Mouse (Mus musculus): ENCODE data around the gene Tmprss3.
A peak's percentile ranks its signal among the peaks of the same experiment; 100 is the strongest.

The Tmprss3 gene

DNA sequence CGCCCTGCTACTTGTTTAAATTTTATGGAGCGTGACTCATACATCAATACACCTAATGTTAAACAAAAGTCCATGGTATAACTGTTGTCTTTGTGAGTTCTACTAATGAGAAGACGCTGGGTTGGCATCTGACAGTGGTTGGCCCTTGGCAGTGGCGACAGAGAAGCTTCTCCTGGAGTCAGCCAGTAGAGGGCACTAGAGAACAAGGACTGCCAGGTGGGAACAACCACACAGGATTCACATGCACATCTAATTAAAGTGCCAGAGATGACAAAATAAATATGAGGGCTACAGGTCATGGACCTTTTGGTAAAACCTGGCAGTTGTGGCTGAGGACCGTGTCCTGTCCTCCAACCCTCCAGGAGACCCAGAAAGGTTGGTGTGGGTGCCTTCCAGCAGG lies 60.4 kb downstream of the Tmprss3 start:
- DNase-seq (ENCODE audit: low spot score in 2 of 2), result peak; percentile 64 to 69

- no peak for DNase-seq (ENCODE audit: low spot score in 2 of 2)
Measured at GRCm38 (mm10) chr17:31136821-31137220, 62.0 kb downstream of the Tmprss3 start.

- DNase-seq (ENCODE audit: low spot score in 2 of 2), result no peak
Measured at GRCm38 (mm10) chr17:31136291-31136690, 62.5 kb downstream of the Tmprss3 start.

DNA sequence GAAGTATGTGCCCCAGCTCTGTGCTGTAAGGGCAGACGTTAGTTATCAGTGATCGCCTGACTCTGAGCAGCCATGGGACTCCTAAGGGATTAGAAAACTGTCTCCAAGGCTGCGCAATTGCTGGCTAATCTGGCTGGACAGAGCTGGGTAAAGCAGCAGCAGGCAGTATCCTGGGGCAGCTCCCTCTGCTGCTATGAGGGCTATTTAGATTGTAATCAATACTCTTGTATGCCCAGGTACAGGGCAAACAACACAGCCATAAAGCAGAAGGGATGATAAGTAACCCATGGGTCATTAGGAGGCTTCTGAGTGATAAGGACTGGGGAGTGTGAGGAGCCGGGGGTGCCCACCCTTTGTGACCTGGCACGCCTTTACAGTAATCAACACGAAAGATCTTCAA lies 63.9 kb downstream of the Tmprss3 start:
- no peak for DNase-seq (ENCODE audit: low spot score in 2 of 2)

DNA sequence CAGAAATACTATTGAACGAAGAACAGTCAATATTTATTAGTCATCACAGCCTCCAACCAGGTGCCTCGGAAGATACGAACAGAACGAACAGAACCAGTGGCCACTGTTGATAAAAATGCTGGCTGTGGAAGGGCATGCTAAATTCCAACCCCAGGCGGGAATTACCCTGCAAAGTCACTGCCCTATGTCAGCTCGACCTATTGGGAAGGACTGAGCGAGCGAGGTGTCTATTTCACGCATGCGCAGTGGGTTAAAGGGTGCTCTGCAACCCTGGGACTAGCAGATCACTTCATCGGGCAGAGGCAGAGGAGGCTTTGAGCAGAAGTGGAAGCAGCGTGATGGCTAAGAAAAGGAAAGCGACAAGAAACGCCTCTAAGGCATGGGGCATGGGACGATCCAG lies 65.0 kb downstream of the Tmprss3 start:
- DNase-seq (ENCODE audit: low spot score in 2 of 2), result no peak

DNA sequence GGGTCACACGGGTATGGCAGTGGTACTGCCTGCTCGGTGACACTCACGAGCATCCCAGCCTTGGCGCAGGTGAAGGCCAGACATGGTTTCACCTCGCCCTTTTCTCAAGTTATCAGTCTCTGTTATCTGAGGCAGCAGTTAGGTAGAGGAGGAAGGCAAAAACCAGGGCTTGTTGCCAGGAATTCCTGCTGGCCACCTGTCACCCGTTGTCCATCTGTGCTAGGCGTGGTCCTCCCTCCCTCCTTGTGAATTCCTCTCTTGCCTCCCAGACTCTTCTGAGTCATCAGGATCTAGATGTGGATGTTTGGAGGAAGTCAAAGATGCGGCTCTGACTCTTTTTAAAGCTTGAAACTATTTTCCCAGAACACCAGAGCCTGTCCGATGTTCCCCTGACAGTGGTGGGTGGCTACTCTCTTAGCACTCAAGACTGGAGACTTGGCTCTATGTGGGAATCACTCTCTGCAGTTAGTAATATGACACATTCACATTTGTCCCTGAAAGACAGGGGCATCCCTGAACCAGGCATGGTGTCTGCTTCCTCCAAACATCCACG lies 67.4 kb downstream of the Tmprss3 start:
- DNase-seq (ENCODE audit: low spot score in 2 of 2), result no peak

DNA sequence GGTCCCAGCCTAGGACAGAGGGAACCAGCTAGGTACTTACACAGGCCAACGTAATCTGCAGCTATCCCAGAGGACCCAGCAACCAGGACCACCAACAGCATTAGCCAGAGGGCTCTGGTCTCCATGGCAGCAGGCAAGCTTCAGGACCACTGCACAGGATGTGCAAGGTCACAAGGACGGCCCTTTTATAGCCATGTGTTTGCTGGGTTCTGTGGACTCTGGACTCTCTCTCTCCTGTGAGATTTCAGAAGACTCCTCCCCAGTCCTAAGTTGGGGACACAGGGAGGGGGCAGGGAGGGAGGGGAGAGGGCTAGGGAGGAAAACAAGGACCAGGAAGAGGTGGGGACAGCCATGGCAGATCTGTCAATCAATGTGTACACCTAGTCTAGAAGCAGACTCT lies 69.3 kb downstream of the Tmprss3 start, which contains the start of gene Tff3:
TSS of gene Tff3 (minus strand) at position 195 of the 400 bp plus-strand sequence.
- DNase-seq (ENCODE audit: low spot score in 2 of 2), result no peak
